ENCODE assay signal across 29 mouse cellular contexts in genomic region chr1:161746542-161747302, GRCm38 (mm10). TPM values are rescaled to one million over a fixed set of nuclear protein-coding genes. Genes with fewer than 3 reads are reported as not detected.
DNase-seq lines count a peak whose midpoint lies in the region; ATAC-seq and TF ChIP-seq lines count a peak whose summit lies in the region.
"Had no signal": no experiment of that assay in that cellular context is flagged by ENCODE, and none has a peak within 500 bp of the region (broad histone marks: within the 10 kb centered on the region; RNA-seq: fewer than 3 reads in every experiment).

No protein-coding gene starts in this region.

- DNase-seq in heart, adult 11 months: peak; percentile 74
- no peak for DNase-seq in heart, adult 9 months (ENCODE audit: low spot score in 2 of 2)
- DNase-seq in intestine, embryonic 14.5 days (ENCODE audit: low spot score): peak; percentile 29
- no peak for DNase-seq in ES-E14 (ENCODE audit: low read depth, low spot score)
- no peak for DNase-seq in embryo, embryonic 10.5 days (ENCODE audit: low spot score)
- DNase-seq in spleen, postnatal 14 days (ENCODE audit: low spot score in 2 of 2): no peak
- DNase-seq: adrenal gland, adult 2 months; adrenal gland, postnatal 10 days; adrenal gland, postnatal 25 days; B cell, adult 2 months; cerebellum, adult 11 months; cerebellum, adult 18-20 months; cerebellum, adult 9-10 months; cerebellum, postnatal 10 days; cerebellum, postnatal 25 days; embryo, embryonic 11 days had no signal

- H3K27ac ChIP-seq in intestine, embryonic 14.5 days (ENCODE audit: low read depth): no peak overlapping the region
- H3K27ac ChIP-seq in intestine, embryonic 15.5 days: no peak overlapping the region
- no peak overlapping the region for H3K27ac ChIP-seq in ES-E14 (ENCODE audit: insufficient read depth, low read depth, low read length, poor library complexity, severe bottlenecking)
- H3K27ac ChIP-seq: embryonic facial prominence, embryonic 13.5 days; embryonic facial prominence, embryonic 15.5 days; forebrain, embryonic 10.5 days; forebrain, embryonic 12.5 days had no signal

- H3K4me1 ChIP-seq in intestine, embryonic 14.5 days (replicated peaks; ENCODE audit: control insufficient read depth, insufficient read depth, low read length): no peaks in the 10 kb centered on the region
- H3K4me1 ChIP-seq in intestine, embryonic 15.5 days (replicated peaks): no peaks in the 10 kb centered on the region
- peaks cover 0 to 3% of the 10 kb centered on the region in 2 experiments; a peak in 1 of 4 replicates for H3K4me1 ChIP-seq in ES-E14 (ENCODE audit: control insufficient read depth in 2 of 2, insufficient read depth in 2 of 2, low read length in 2 of 2, poor library complexity in 1 of 2)
- H3K4me1 ChIP-seq: embryonic facial prominence, embryonic 15.5 days had no signal

- no peaks in the 10 kb centered on the region for H3K27me3 ChIP-seq in intestine, embryonic 14.5 days (replicated peaks; ENCODE audit: control insufficient read depth, insufficient read depth, low read length)
- no peaks in the 10 kb centered on the region for H3K27me3 ChIP-seq in intestine, embryonic 15.5 days (replicated peaks)
- H3K27me3 ChIP-seq: CH12.LX; embryonic facial prominence, embryonic 13.5 days; embryonic facial prominence, embryonic 15.5 days; forebrain, embryonic 12.5 days had no signal

- H3K9me3 ChIP-seq in intestine, embryonic 14.5 days (ENCODE audit: control insufficient read depth, low read length): no peaks in the 10 kb centered on the region
- no peaks in the 10 kb centered on the region for H3K9me3 ChIP-seq in intestine, embryonic 15.5 days
- no peaks in the 10 kb centered on the region for H3K9me3 ChIP-seq in ES-E14 (ENCODE audit: control insufficient read depth, insufficient read depth, low read depth, low read length)
- H3K9me3 ChIP-seq: embryonic facial prominence, embryonic 13.5 days; embryonic facial prominence, embryonic 15.5 days; forebrain, embryonic 10.5 days; forebrain, embryonic 12.5 days had no signal

- ATAC-seq in intestine, embryonic 14.5 days (replicated peaks; ENCODE audit: low FRiP score, low TSS enrichment, low read depth): no peak
- no peak for ATAC-seq in intestine, embryonic 15.5 days
- ATAC-seq: CD4-positive, CD25-positive, alpha-beta regulatory T cell, adult 4 months; forebrain, embryonic 14.5 days; forebrain, embryonic 16.5 days had no signal

- no peaks in the 10 kb centered on the region for H3K36me3 ChIP-seq in intestine, embryonic 14.5 days (ENCODE audit: control insufficient read depth, insufficient read depth, low read length)
- no peaks in the 10 kb centered on the region for H3K36me3 ChIP-seq in intestine, embryonic 15.5 days
- no peaks in the 10 kb centered on the region for H3K36me3 ChIP-seq in ES-E14 (ENCODE audit: control insufficient read depth, insufficient read depth, low read length, poor library complexity, severe bottlenecking)
- H3K36me3 ChIP-seq: embryonic facial prominence, embryonic 13.5 days; embryonic facial prominence, embryonic 15.5 days; forebrain, embryonic 10.5 days; forebrain, embryonic 12.5 days had no signal

- in situ Hi-C loops in ES-E14 (cut with MboI; ENCODE audit: low sequenced_read_pairs in 2 of 2, unreplicated experiment in 2 of 2): loop anchor here in 1 of 2 experiments (10.0 kb wide), 1 partner anchor 218 kb away; the partner anchor contains the start of gene Pigc

- WGBS in intestine, embryonic 14.5 days: 80% methylated on average over 25 of the region's 25 CpGs
- whole genome bisulfite sequencing in intestine, embryonic 15.5 days: 81% methylated on average over 25 of the region's 25 CpGs

- no peak overlapping the region for H3K4me2 ChIP-seq in intestine, embryonic 14.5 days (ENCODE audit: low read length)
- no peak overlapping the region for H3K4me2 ChIP-seq in intestine, embryonic 15.5 days (replicated peaks)
- H3K4me2 ChIP-seq: embryonic facial prominence, embryonic 13.5 days; embryonic facial prominence, embryonic 15.5 days; forebrain, embryonic 12.5 days had no signal

- H3K4me3 ChIP-seq in intestine, embryonic 14.5 days (ENCODE audit: low read depth, low read length): no peak overlapping the region
- no peak overlapping the region for H3K4me3 ChIP-seq in intestine, embryonic 15.5 days (replicated peaks)
- peak overlapping the region; percentile 29 to 46; a peak in 3 of 4 replicates for H3K4me3 ChIP-seq in ES-E14 (ENCODE audit: insufficient read depth in 1 of 2, low read depth in 1 of 2, low read length in 2 of 2, poor library complexity in 1 of 2, severe bottlenecking in 1 of 2)
- H3K4me3 ChIP-seq: embryonic facial prominence, embryonic 13.5 days; embryonic facial prominence, embryonic 15.5 days; erythroblast, embryonic 14.5 days; forebrain, embryonic 10.5 days; forebrain, embryonic 12.5 days had no signal

- H3K9ac ChIP-seq in intestine, embryonic 14.5 days (ENCODE audit: low read length): no peak overlapping the region
- H3K9ac ChIP-seq in intestine, embryonic 15.5 days: no peak overlapping the region
- H3K9ac ChIP-seq in ES-E14 (ENCODE audit: insufficient read depth, low read depth, low read length, poor library complexity, severe bottlenecking): no peak overlapping the region; the same call in 1 of the 2 replicates
- H3K9ac ChIP-seq: embryonic facial prominence, embryonic 13.5 days; embryonic facial prominence, embryonic 15.5 days; forebrain, embryonic 12.5 days had no signal

TF ChIP-seq in ES-E14, 5 proteins besides CTCF, POLR2A, EP300 and RAD21:
- no peak for TF ChIP-seq CHD2 (IDR thresholded peaks at IDR 0.05; ENCODE audit: low read depth, low read length)
- TF ChIP-seq ZNF384 (IDR thresholded peaks at IDR 0.05; ENCODE audit: low read depth, low read length): no peak
- TF ChIP-seq HCFC1 (IDR thresholded peaks at IDR 0.05; ENCODE audit: borderline replicate concordance, insufficient read depth, low read length): no peak
- TF ChIP-seq ZC3H11A (IDR thresholded peaks at IDR 0.05; ENCODE audit: borderline replicate concordance, low read depth, low read length): no peak

RNA-seq across cellular contexts. Expression of gene Fasl, which starts 41.6 kb away (rescaled TPM):
- polyA plus RNA-seq in intestine, embryonic 14.5 days (2014; fragmentation: Nextera tagmentation; extraction: Ambion mirVana): not detected in 2 replicates
- not detected in 2 replicates for polyA plus RNA-seq in intestine, embryonic 15.5 days (2015; fragmentation: Nextera tagmentation; extraction: Ambion mirVana)
- 0.22 and 0.26 TPM in 2 replicates for total RNA-seq in ES-E14 (2012; rRNA removed)
- total RNA-seq: adrenal gland, adult 2 months; adrenal gland, postnatal 10 days; adrenal gland, postnatal 25 days; adrenal gland, postnatal 4 days; MEL had no signal
- polyA plus RNA-seq: adrenal gland, adult 2 months; embryonic facial prominence, embryonic 11.5 days; embryonic facial prominence, embryonic 13.5 days; embryonic facial prominence, embryonic 15.5 days; erythroblast, embryonic 14.5 days; forebrain, embryonic 10.5 days; forebrain, embryonic 12.5 days had no signal

Comparison
In these comparisons a context has a peak if more than half of its experiments do, and no peak if none do; other contexts are left out.
1. DNase-seq: peak in heart, adult 11 months (single experiment) and intestine, embryonic 14.5 days (single experiment); none in heart, adult 9 months (0 of 2), ES-E14 (single experiment), embryo, embryonic 10.5 days (single experiment) and spleen, postnatal 14 days (0 of 2).
2. H3K4me3 ChIP-seq: peak in ES-E14 (2 of 2); none in intestine, embryonic 14.5 days (single experiment) and intestine, embryonic 15.5 days (single experiment).